Mouse (Mus musculus): Measurements from ENCODE around the gene Atad3a. TPM values are rescaled to one million over a fixed set of nuclear protein-coding genes. Genes with fewer than 3 reads are reported as not detected.
"Not testable (repeated sequence)": the region's sequence is repeated elsewhere in the genome, so short reads cannot be mapped to it uniquely, and the experiment has no call there.

Gene Atad3a
- polyA plus RNA-seq, 1 experiment, result 23.4 TPM

GRCm38 (mm10) chr4:155791240-155791933 lies 30.5 kb upstream of the Atad3a start:
- Histone ChIP-seq H3K4me3 (ENCODE audit: control insufficient read depth, low read depth, low read length) (no peak overlapping the region), H3K27me3 (ENCODE audit: control insufficient read depth, insufficient read depth, low read length) (no peaks in the 10 kb centered on the region), H3K4me1 (ENCODE audit: control insufficient read depth, insufficient read depth, low read length) (no peaks in the 10 kb centered on the region; the same call in 1 of the 2 replicates), H3K27ac (ENCODE audit: control insufficient read depth, insufficient read depth, low read depth, low read length) (no peak overlapping the region), H3K36me3 (ENCODE audit: control insufficient read depth, insufficient read depth, low read length) (no peaks in the 10 kb centered on the region)
- TF ChIP-seq POLR2A (IDR thresholded peaks at IDR 0.05; ENCODE audit: control insufficient read depth, low read depth, low read length) (no peak), CTCF (IDR thresholded peaks at IDR 0.05; ENCODE audit: control insufficient read depth, insufficient read depth, insufficient replicate concordance, low read depth, low read length) (no peak)

GRCm38 (mm10) chr4:155790650-155791161 lies 29.8 kb upstream of the Atad3a start:
- no peak for TF ChIP-seq POLR2A (IDR thresholded peaks at IDR 0.05; ENCODE audit: control insufficient read depth, low read depth, low read length)
- no peak for TF ChIP-seq CTCF (IDR thresholded peaks at IDR 0.05; ENCODE audit: control insufficient read depth, insufficient read depth, insufficient replicate concordance, low read depth, low read length)
- H3K4me1 ChIP-seq (ENCODE audit: control insufficient read depth, insufficient read depth, low read length), result no peaks in the 10 kb centered on the region; the same call in 1 of the 2 replicates
- H3K4me3 ChIP-seq (ENCODE audit: control insufficient read depth, low read depth, low read length), result no peak overlapping the region
- no peaks in the 10 kb centered on the region for H3K27me3 ChIP-seq (ENCODE audit: control insufficient read depth, insufficient read depth, low read length)
- H3K36me3 ChIP-seq (ENCODE audit: control insufficient read depth, insufficient read depth, low read length), result no peaks in the 10 kb centered on the region
- no peak overlapping the region for H3K27ac ChIP-seq (ENCODE audit: control insufficient read depth, insufficient read depth, low read depth, low read length)

GRCm38 (mm10) chr4:155790021-155790489 lies 29.2 kb upstream of the Atad3a start, which contains the start of gene Ankrd65:
Gene Ankrd65 (plus strand): TSS chr4:155790439.
- Histone ChIP-seq H3K36me3 (ENCODE audit: control insufficient read depth, insufficient read depth, low read length) (no peaks in the 10 kb centered on the region), H3K4me3 (ENCODE audit: control insufficient read depth, low read depth, low read length) (no peak within 1 kb of the TSS), H3K27me3 (ENCODE audit: control insufficient read depth, insufficient read depth, low read length) (no peaks in the 10 kb centered on the region), H3K27ac (ENCODE audit: control insufficient read depth, insufficient read depth, low read depth, low read length) (no peak within 1 kb of the TSS), H3K4me1 (ENCODE audit: control insufficient read depth, insufficient read depth, low read length) (peaks cover 4% of the 10 kb centered on the region)
- no peak for TF ChIP-seq CTCF (IDR thresholded peaks at IDR 0.05; ENCODE audit: control insufficient read depth, insufficient read depth, insufficient replicate concordance, low read depth, low read length)
- no peak for TF ChIP-seq POLR2A (IDR thresholded peaks at IDR 0.05; ENCODE audit: control insufficient read depth, low read depth, low read length)

GRCm38 (mm10) chr4:155788833-155789232 lies 27.9 kb upstream of the Atad3a start:
- not testable (repeated sequence) for H3K27me3 ChIP-seq (ENCODE audit: control insufficient read depth, insufficient read depth, low read length); H3K4me3 ChIP-seq (ENCODE audit: control insufficient read depth, low read depth, low read length); H3K27ac ChIP-seq (ENCODE audit: control insufficient read depth, insufficient read depth, low read depth, low read length); H3K36me3 ChIP-seq (ENCODE audit: control insufficient read depth, insufficient read depth, low read length)
- H3K4me1 ChIP-seq (ENCODE audit: control insufficient read depth, insufficient read depth, low read length), result peaks cover 11% of the 10 kb centered on the region

GRCm38 (mm10) chr4:155788300-155788699 lies 27.4 kb upstream of the Atad3a start:
- H3K4me1 ChIP-seq (ENCODE audit: control insufficient read depth, insufficient read depth, low read length), result peaks cover 16% of the 10 kb centered on the region
- H3K36me3 ChIP-seq (ENCODE audit: control insufficient read depth, insufficient read depth, low read length), result no peaks in the 10 kb centered on the region
- TF ChIP-seq CTCF (IDR thresholded peaks at IDR 0.05; ENCODE audit: control insufficient read depth, insufficient read depth, insufficient replicate concordance, low read depth, low read length) (no peak), POLR2A (IDR thresholded peaks at IDR 0.05; ENCODE audit: control insufficient read depth, low read depth, low read length) (no peak)
- no peaks in the 10 kb centered on the region for H3K27me3 ChIP-seq (ENCODE audit: control insufficient read depth, insufficient read depth, low read length)
- H3K4me3 ChIP-seq (ENCODE audit: control insufficient read depth, low read depth, low read length), result no peak overlapping the region
- H3K27ac ChIP-seq (ENCODE audit: control insufficient read depth, insufficient read depth, low read depth, low read length), result no peak overlapping the region

- TF ChIP-seq POLR2A (IDR thresholded peaks at IDR 0.05; ENCODE audit: control insufficient read depth, low read depth, low read length), result no peak
- no peak for TF ChIP-seq CTCF (IDR thresholded peaks at IDR 0.05; ENCODE audit: control insufficient read depth, insufficient read depth, insufficient replicate concordance, low read depth, low read length)
- Histone ChIP-seq H3K27me3 (ENCODE audit: control insufficient read depth, insufficient read depth, low read length) (no peaks in the 10 kb centered on the region), H3K36me3 (ENCODE audit: control insufficient read depth, insufficient read depth, low read length) (no peaks in the 10 kb centered on the region), H3K4me3 (ENCODE audit: control insufficient read depth, low read depth, low read length) (peak within 1 kb of the TSS; percentile 88), H3K27ac (ENCODE audit: control insufficient read depth, insufficient read depth, low read depth, low read length) (peak within 1 kb of the TSS; percentile 79; the same call in 1 of the 2 replicates), H3K4me1 (ENCODE audit: control insufficient read depth, insufficient read depth, low read length) (peaks cover 20% of the 10 kb centered on the region)
Measured at GRCm38 (mm10) chr4:155785819-155786218, 24.9 kb upstream of the Atad3a start, which contains the start of gene Tmem88b. Gene Tmem88b (minus strand): TSS chr4:155785874.

- Histone ChIP-seq H3K4me3 (ENCODE audit: control insufficient read depth, low read depth, low read length) (peak overlapping the region; percentile 36), H3K27ac (ENCODE audit: control insufficient read depth, insufficient read depth, low read depth, low read length) (no peak overlapping the region), H3K4me1 (ENCODE audit: control insufficient read depth, insufficient read depth, low read length) (peaks cover 20% of the 10 kb centered on the region), H3K27me3 (ENCODE audit: control insufficient read depth, insufficient read depth, low read length) (no peaks in the 10 kb centered on the region), H3K36me3 (ENCODE audit: control insufficient read depth, insufficient read depth, low read length) (no peaks in the 10 kb centered on the region)
- no peak for TF ChIP-seq CTCF (IDR thresholded peaks at IDR 0.05; ENCODE audit: control insufficient read depth, insufficient read depth, insufficient replicate concordance, low read depth, low read length)
- TF ChIP-seq POLR2A (IDR thresholded peaks at IDR 0.05; ENCODE audit: control insufficient read depth, low read depth, low read length), result no peak
Measured at GRCm38 (mm10) chr4:155785246-155785645, 24.4 kb upstream of the Atad3a start.

Data from testis, adult 2 months (tissue).